Mouse (Mus musculus) midbrain, postnatal 0 days (tissue): Measurements from ENCODE around the gene Nmu. TPM values are rescaled to one million over a fixed set of nuclear protein-coding genes. Genes with fewer than 3 reads are reported as not detected.
A peak's percentile ranks its signal among the peaks of the same experiment; 100 is the strongest.

ENCODE experiments used
- ATAC-seq: fragments of 200-750 bp; cut with Nextera tagmentation; 2 replicates; pipeline ENCODE4 v1.8.0; 2017; ENCODE audit warnings: moderate number of reproducible peaks, mild to moderate bottlenecking, moderate TSS enrichment, moderate library complexity; ENCODE audit not compliant: low FRiP score
- DNase-seq: peaks from one replicate; pipeline ENCODE4 v3.0.0-alpha.2; 2015; ENCODE audit warnings: low spot score
- H3K27ac ChIP-seq: fragments of 300-500 bp; sonication (generic); 2 replicates; pipeline ENCODE4 v1.5.1; 2014; ENCODE audit warnings: low read depth, mild to moderate bottlenecking, low read length, mixed read lengths
- H3K27me3 ChIP-seq: fragments of 300-500 bp; sonication (generic); 2 replicates; pipeline ENCODE4 v1.6.1; 2014; ENCODE audit warnings: low read length, control low read depth, mixed read lengths; ENCODE audit not compliant: insufficient read depth
- H3K36me3 ChIP-seq: fragments of 300-500 bp; sonication (generic); 2 replicates; pipeline ENCODE4 v1.6.1; 2014; ENCODE audit warnings: low read length, control low read depth, mixed read lengths; ENCODE audit not compliant: insufficient read depth
- H3K4me1 ChIP-seq: fragments of 300-500 bp; sonication (generic); 2 replicates; pipeline ENCODE4 v1.6.1; 2014; ENCODE audit warnings: mild to moderate bottlenecking, control low read depth, antibody characterized with exemption, low read length, mixed read lengths; ENCODE audit not compliant: insufficient read depth
- H3K4me2 ChIP-seq: fragments of 300-500 bp; sonication (generic); 2 replicates; pipeline ENCODE4 v1.6.1; 2014; ENCODE audit warnings: low read depth, mild to moderate bottlenecking, low read length, mixed read lengths; ENCODE audit not compliant: poor library complexity, severe bottlenecking
- H3K4me3 ChIP-seq: fragments of 300-500 bp; sonication (generic); 2 replicates; pipeline ENCODE4 v1.5.1; 2014; ENCODE audit warnings: low read depth, mild to moderate bottlenecking, low read length, moderate library complexity
- H3K9ac ChIP-seq: fragments of 300-500 bp; sonication (generic); replicated peaks from 2 replicates; pipeline ENCODE4 v1.6.1; 2014; ENCODE audit warnings: mild to moderate bottlenecking, low read length, moderate library complexity, mixed read lengths; ENCODE audit not compliant: poor library complexity, severe bottlenecking
- H3K9me3 ChIP-seq: fragments of 300-500 bp; sonication (generic); 2 replicates; pipeline ENCODE4 v1.6.1; 2016; ENCODE audit warnings: low read length, control low read depth
- CTCF ChIP-seq: IDR thresholded peaks from 2 replicates; pipeline ENCODE4 v1.5.1; 2016; ENCODE audit warnings: antibody characterized with exemption, mild to moderate bottlenecking
- WGBS: fragments of 180-500 bp; shearing (Covaris S2); extraction: QIAGEN DNeasy Blood & Tissue Kit; methylation state at CpG from one replicate; pipeline ENCODE4 v1.1.7; 2014; 5-methylcytosine and 5-hydroxymethylcytosine counted together
- polyA plus RNA-seq: library from polyadenylated mRNA; unstranded; fragments of >200 nt; fragmentation: Nextera tagmentation; extraction: Ambion mirVana; gene quantifications from 2 replicates; pipeline ENCODE4 v1.2.1, GENCODE M21; 2015
- total RNA-seq: library from RNA; depleted of rRNA; stranded (reverse); fragments of >200 nt; gene quantifications from 2 replicates; pipeline ENCODE4 v1.2.3, GENCODE M21; 2014; rRNA removed

Nmu gene
- total and polyA plus RNA-seq, 2 experiments from 2014 or later, result 1.1 TPM; not detected in 1

GRCm38 (mm10) chr5:76289234-76289691, 74.3 kb downstream of the Nmu start:
- no peak overlapping the region for H3K9ac ChIP-seq
- no peak for TF ChIP-seq CTCF
- H3K9me3 ChIP-seq, result no peaks in the 10 kb centered on the region
- no peaks in the 10 kb centered on the region for H3K36me3 ChIP-seq
- no peaks in the 10 kb centered on the region for H3K4me1 ChIP-seq
- H3K4me3 ChIP-seq, result no peak overlapping the region
- DNase-seq, result no peak
- H3K4me2 ChIP-seq, result no peak overlapping the region
- no peak for ATAC-seq
- H3K27me3 ChIP-seq, result no peaks in the 10 kb centered on the region
- no peak overlapping the region for H3K27ac ChIP-seq
- 86% methylated on average over 8 of the region's 8 CpGs for WGBS

- Histone ChIP-seq H3K4me3 (no peak overlapping the region), H3K36me3 (no peaks in the 10 kb centered on the region), H3K9ac (no peak overlapping the region), H3K4me2 (no peak overlapping the region), H3K4me1 (no peaks in the 10 kb centered on the region), H3K27ac (no peak overlapping the region), H3K27me3 (no peaks in the 10 kb centered on the region), H3K9me3 (no peaks in the 10 kb centered on the region)
- ATAC-seq (no peak), DNase-seq (no peak)
- no peak for TF ChIP-seq CTCF
- 95% methylated on average over 3 of the region's 3 CpGs for WGBS
Measured at GRCm38 (mm10) chr5:76288256-76288655, 75.3 kb downstream of the Nmu start.

GRCm38 (mm10) chr5:76287062-76287461, 76.5 kb downstream of the Nmu start:
- whole genome bisulfite sequencing, result 79% methylated on average over 5 of the region's 5 CpGs
- no peak overlapping the region for H3K9ac ChIP-seq
- H3K4me2 ChIP-seq, result no peak overlapping the region
- H3K27ac ChIP-seq, result no peak overlapping the region
- H3K9me3 ChIP-seq, result no peaks in the 10 kb centered on the region
- DNase-seq (no peak), ATAC-seq (no peak)
- peak; percentile 41 for TF ChIP-seq CTCF
- no peaks in the 10 kb centered on the region for H3K27me3 ChIP-seq
- no peaks in the 10 kb centered on the region for H3K4me1 ChIP-seq
- no peaks in the 10 kb centered on the region for H3K36me3 ChIP-seq
- no peak overlapping the region for H3K4me3 ChIP-seq

- Histone ChIP-seq H3K4me3 (no peak overlapping the region), H3K9ac (no peak overlapping the region), H3K27ac (no peak overlapping the region), H3K36me3 (no peaks in the 10 kb centered on the region), H3K27me3 (no peaks in the 10 kb centered on the region), H3K4me2 (no peak overlapping the region), H3K4me1 (no peaks in the 10 kb centered on the region), H3K9me3 (no peaks in the 10 kb centered on the region)
- TF ChIP-seq CTCF, result no peak
- DNase-seq, result no peak
- no peak for ATAC-seq
- 36% methylated on average over 4 of the region's 4 CpGs for WGBS
Measured at GRCm38 (mm10) chr5:76285699-76286098, 77.9 kb downstream of the Nmu start.

- no peak for ATAC-seq
- Histone ChIP-seq H3K27me3 (no peaks in the 10 kb centered on the region), H3K4me3 (no peak overlapping the region), H3K4me1 (no peaks in the 10 kb centered on the region), H3K9ac (no peak overlapping the region), H3K9me3 (no peaks in the 10 kb centered on the region), H3K36me3 (no peaks in the 10 kb centered on the region), H3K4me2 (no peak overlapping the region), H3K27ac (no peak overlapping the region)
- 82% methylated on average over 1 of the region's 1 CpGs for WGBS
- TF ChIP-seq CTCF, result no peak
- DNase-seq, result no peak
Measured at GRCm38 (mm10) chr5:76283890-76284289, 79.7 kb downstream of the Nmu start.

Other genes starting within 250 kb of the Nmu start
- gene Srd5a3, start 223.5 kb downstream of the Nmu start, total RNA-seq, result 11.9 and 17.4 TPM in 2 replicates
- 19.2 and 19.8 TPM in 2 replicates for gene Srd5a3, start 223.5 kb downstream of the Nmu start, polyA plus RNA-seq
- 77.1 and 80.9 TPM in 2 replicates for gene Tmem165, start 179.9 kb downstream of the Nmu start, total RNA-seq
- gene Tmem165, start 179.9 kb downstream of the Nmu start, polyA plus RNA-seq, result 42.7 and 43.6 TPM in 2 replicates
- gene Clock, start 59.0 kb downstream of the Nmu start, total RNA-seq, result 25.1 and 32.1 TPM in 2 replicates
- 8.1 and 11.6 TPM in 2 replicates for gene Clock, start 59.0 kb downstream of the Nmu start, polyA plus RNA-seq
- not detected in 2 replicates for gene Pdcl2, start 32.6 kb downstream of the Nmu start, total RNA-seq
- not detected in 2 replicates for gene Pdcl2, start 32.6 kb downstream of the Nmu start, polyA plus RNA-seq
- gene Gm7271, start 120.3 kb upstream of the Nmu start, total RNA-seq, result not detected in 2 replicates
- gene Gm7271, start 120.3 kb upstream of the Nmu start, polyA plus RNA-seq, result 0.21 TPM in 1 of 2 replicates, not detected in the other
- 60.7 and 95.4 TPM in 2 replicates for gene Exoc1, start 165.5 kb upstream of the Nmu start, total RNA-seq
- 49.8 and 51.0 TPM in 2 replicates for gene Exoc1, start 165.5 kb upstream of the Nmu start, polyA plus RNA-seq
- 4.0 and 4.9 TPM in 2 replicates for gene Cep135, start 224.9 kb upstream of the Nmu start, total RNA-seq
- gene Cep135, start 224.9 kb upstream of the Nmu start, polyA plus RNA-seq, result 2.1 and 2.5 TPM in 2 replicates